Mouse (Mus musculus): Measurements from ENCODE around the gene Gtf2ird2. TPM values are rescaled to one million over a fixed set of nuclear protein-coding genes. Genes with fewer than 3 reads are reported as not detected.

Gene Gtf2ird2
- polyA plus RNA-seq, 1 experiment from 2014 or later = 6.9 TPM

- no peaks in the 10 kb centered on the region for H3K27me3 ChIP-seq (ENCODE audit: insufficient read depth, low read length)
- DNase-seq (no peak), ATAC-seq (ENCODE audit: insufficient read depth) (0 out of 2 replicates have a peak, but pooled peaks have one; percentile 25)
- no peak overlapping the region for H3K4me2 ChIP-seq
- no peak for TF ChIP-seq CTCF (IDR thresholded peaks at IDR 0.05; ENCODE audit: low read depth)
- H3K27ac ChIP-seq (ENCODE audit: low read depth) = no peak overlapping the region
- H3K4me3 ChIP-seq (ENCODE audit: low read depth, low read length) = no peak overlapping the region
- H3K9ac ChIP-seq = no peak overlapping the region
- H3K36me3 ChIP-seq (ENCODE audit: insufficient read depth) = peaks cover 67% of the 10 kb centered on the region
- 89% methylated on average over 10 of the region's 10 CpGs for WGBS
- H3K9me3 ChIP-seq (ENCODE audit: low read depth, low read length) = no peaks in the 10 kb centered on the region
- no peaks in the 10 kb centered on the region for H3K4me1 ChIP-seq (ENCODE audit: insufficient read depth)
Measured at GRCm38 (mm10) chr5:134169231-134169630, 14.6 kb upstream of the Gtf2ird2 start.

DNA sequence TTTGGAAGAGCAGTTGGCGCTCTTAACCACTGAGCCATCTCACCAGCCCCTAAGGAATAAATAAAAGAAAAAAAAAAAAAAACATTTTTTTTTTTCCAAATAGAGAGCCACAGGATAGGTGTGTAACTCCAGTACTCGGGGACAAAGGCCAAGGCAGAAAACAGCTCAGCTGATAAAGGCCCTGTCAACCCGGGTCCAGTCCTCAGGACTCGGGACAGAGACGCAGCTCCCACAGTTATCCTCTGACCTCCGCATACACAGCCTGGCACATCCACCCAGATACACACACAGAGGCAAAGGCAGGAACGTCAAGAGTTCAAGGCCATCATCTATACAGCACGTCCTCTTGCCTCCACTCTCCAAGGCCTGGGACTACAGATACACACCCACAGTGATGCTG lies 13.7 kb upstream of the Gtf2ird2 start:
- Histone ChIP-seq H3K9me3 (ENCODE audit: low read depth, low read length) (no peaks in the 10 kb centered on the region), H3K4me1 (ENCODE audit: insufficient read depth) (peaks cover under 1% of the 10 kb centered on the region), H3K4me2 (no peak overlapping the region), H3K9ac (no peak overlapping the region), H3K27me3 (ENCODE audit: insufficient read depth, low read length) (no peaks in the 10 kb centered on the region), H3K27ac (ENCODE audit: low read depth) (no peak overlapping the region), H3K36me3 (ENCODE audit: insufficient read depth) (peaks cover 60% of the 10 kb centered on the region), H3K4me3 (ENCODE audit: low read depth, low read length) (no peak overlapping the region)
- no peak for ATAC-seq (ENCODE audit: insufficient read depth)
- 90% methylated on average over 8 of the region's 8 CpGs for WGBS
- TF ChIP-seq CTCF (IDR thresholded peaks at IDR 0.05; ENCODE audit: low read depth) = no peak
- DNase-seq = no peak

- Histone ChIP-seq H3K4me1 (ENCODE audit: insufficient read depth) (peaks cover 6% of the 10 kb centered on the region), H3K9ac (no peak overlapping the region), H3K4me3 (ENCODE audit: low read depth, low read length) (no peak overlapping the region), H3K27ac (ENCODE audit: low read depth) (no peak overlapping the region), H3K9me3 (ENCODE audit: low read depth, low read length) (no peaks in the 10 kb centered on the region), H3K4me2 (no peak overlapping the region), H3K36me3 (ENCODE audit: insufficient read depth) (peaks cover 40% of the 10 kb centered on the region), H3K27me3 (ENCODE audit: insufficient read depth, low read length) (no peaks in the 10 kb centered on the region)
- ATAC-seq (ENCODE audit: insufficient read depth) = no peak
- peak; percentile 70 for TF ChIP-seq CTCF (IDR thresholded peaks at IDR 0.05; ENCODE audit: low read depth)
- WGBS = 38% methylated on average over 4 of the region's 4 CpGs
- DNase-seq = peak; percentile 61
Measured at GRCm38 (mm10) chr5:134173206-134173605, 10.6 kb upstream of the Gtf2ird2 start.

- WGBS = 6% methylated on average over 10 of the region's 10 CpGs
- no peak for DNase-seq
- no peak for TF ChIP-seq CTCF (IDR thresholded peaks at IDR 0.05; ENCODE audit: low read depth)
- peak overlapping the region; percentile 75 for H3K4me2 ChIP-seq
- H3K27ac ChIP-seq (ENCODE audit: low read depth) = peak overlapping the region; percentile 84; the same call in 1 of the 2 replicates
- peak overlapping the region; percentile 97 for H3K4me3 ChIP-seq (ENCODE audit: low read depth, low read length)
- peaks cover 6% of the 10 kb centered on the region for H3K4me1 ChIP-seq (ENCODE audit: insufficient read depth)
- peaks cover 23% of the 10 kb centered on the region; the same call in 1 of the 2 replicates for H3K36me3 ChIP-seq (ENCODE audit: insufficient read depth)
- peak overlapping the region; percentile 80 for H3K9ac ChIP-seq
- no peaks in the 10 kb centered on the region for H3K27me3 ChIP-seq (ENCODE audit: insufficient read depth, low read length)
- no peaks in the 10 kb centered on the region for H3K9me3 ChIP-seq (ENCODE audit: low read depth, low read length)
- peak; percentile 13; the same call in 1 of the 2 replicates for ATAC-seq (ENCODE audit: insufficient read depth)
Measured at GRCm38 (mm10) chr5:134175696-134176095, 8.1 kb upstream of the Gtf2ird2 start.

GRCm38 (mm10) chr5:134176169-134176881 lies 7.5 kb upstream of the Gtf2ird2 start, which contains the start of gene Rcc1l:
TSS of gene Rcc1l (minus strand) at chr5:134176774.
- Histone ChIP-seq H3K27ac (ENCODE audit: low read depth) (peak within 1 kb of the TSS; percentile 84), H3K27me3 (ENCODE audit: insufficient read depth, low read length) (no peaks in the 10 kb centered on the region), H3K4me2 (peak within 1 kb of the TSS; percentile 75), H3K9me3 (ENCODE audit: low read depth, low read length) (no peaks in the 10 kb centered on the region), H3K4me1 (ENCODE audit: insufficient read depth) (peaks cover 6% of the 10 kb centered on the region), H3K9ac (peak within 1 kb of the TSS; percentile 80), H3K4me3 (ENCODE audit: low read depth, low read length) (peak within 1 kb of the TSS; percentile 97), H3K36me3 (ENCODE audit: insufficient read depth) (peaks cover 17% of the 10 kb centered on the region; the same call in 1 of the 2 replicates)
- ATAC-seq (ENCODE audit: insufficient read depth) (peak; percentile 84), DNase-seq (peak; percentile 95)
- TF ChIP-seq CTCF (IDR thresholded peaks at IDR 0.05; ENCODE audit: low read depth) = no peak
- under 1% methylated on average over 72 of the region's 72 CpGs for WGBS

GRCm38 (mm10) chr5:134178536-134178935 lies 5.3 kb upstream of the Gtf2ird2 start:
- DNase-seq (no peak), ATAC-seq (ENCODE audit: insufficient read depth) (no peak)
- H3K4me2 ChIP-seq = no peak overlapping the region
- no peak overlapping the region for H3K4me3 ChIP-seq (ENCODE audit: low read depth, low read length)
- H3K9me3 ChIP-seq (ENCODE audit: low read depth, low read length) = no peaks in the 10 kb centered on the region
- H3K36me3 ChIP-seq (ENCODE audit: insufficient read depth) = 0 out of 2 replicates have a peak, but pooled peaks cover 5% of the 10 kb centered on the region
- H3K27me3 ChIP-seq (ENCODE audit: insufficient read depth, low read length) = no peaks in the 10 kb centered on the region
- 62% methylated on average over 7 of the region's 7 CpGs for WGBS
- no peak overlapping the region for H3K9ac ChIP-seq
- H3K4me1 ChIP-seq (ENCODE audit: insufficient read depth) = peaks cover 15% of the 10 kb centered on the region
- TF ChIP-seq CTCF (IDR thresholded peaks at IDR 0.05; ENCODE audit: low read depth) = no peak
- H3K27ac ChIP-seq (ENCODE audit: low read depth) = no peak overlapping the region

DNA sequence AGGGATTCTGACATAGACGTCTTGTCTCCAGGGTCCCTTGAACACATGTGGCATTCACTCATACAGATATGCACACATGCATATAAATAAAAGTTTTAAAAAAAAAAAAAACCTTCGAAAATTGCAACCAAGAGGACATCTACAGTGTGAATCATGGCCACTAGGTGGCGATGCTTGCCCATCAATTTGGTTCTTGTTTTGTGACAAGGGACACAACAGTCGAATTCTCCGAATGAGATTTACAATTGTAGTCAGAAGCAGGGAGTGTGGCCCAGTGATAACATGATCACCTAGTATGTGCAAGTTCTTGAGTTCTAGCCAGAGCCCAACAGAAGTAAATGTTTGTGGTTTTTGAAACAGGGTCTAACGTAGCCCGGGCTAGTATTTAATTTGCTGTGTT lies 3.9 kb upstream of the Gtf2ird2 start:
- Histone ChIP-seq H3K9ac (no peak overlapping the region), H3K4me1 (ENCODE audit: insufficient read depth) (peaks cover 16% of the 10 kb centered on the region), H3K27me3 (ENCODE audit: insufficient read depth, low read length) (no peaks in the 10 kb centered on the region), H3K27ac (ENCODE audit: low read depth) (no peak overlapping the region), H3K4me2 (no peak overlapping the region), H3K4me3 (ENCODE audit: low read depth, low read length) (no peak overlapping the region), H3K36me3 (ENCODE audit: insufficient read depth) (no peaks in the 10 kb centered on the region), H3K9me3 (ENCODE audit: low read depth, low read length) (no peaks in the 10 kb centered on the region)
- peak; percentile 90 for TF ChIP-seq CTCF (IDR thresholded peaks at IDR 0.05; ENCODE audit: low read depth)
- DNase-seq = peak; percentile 97
- WGBS = 19% methylated on average over 7 of the region's 7 CpGs
- no peak for ATAC-seq (ENCODE audit: insufficient read depth)

Data from lung, embryonic 14.5 days (tissue).